Mouse (Mus musculus) small intestine, adult 2 months (tissue): ENCODE results near the gene Retnla.

Source experiments
- CTCF ChIP-seq: fragments of 200-500 bp; IDR thresholded peaks from 2 replicates; pipeline ENCODE4 v1.5.1; 2012; ENCODE audit warnings: low read depth, mild to moderate bottlenecking, control low read depth, inconsistent platforms, low read length, moderate library complexity, mixed read lengths; ENCODE audit not compliant: insufficient replicate concordance, insufficient read length; ENCODE audit errors: extremely low read depth
- POLR2A ChIP-seq: fragments of 200-500 bp; IDR thresholded peaks from 2 replicates; pipeline ENCODE4 v1.6.1; 2012; ENCODE audit warnings: low read depth, mild to moderate bottlenecking, control low read depth, inconsistent platforms, low read length, moderate library complexity

DNA sequence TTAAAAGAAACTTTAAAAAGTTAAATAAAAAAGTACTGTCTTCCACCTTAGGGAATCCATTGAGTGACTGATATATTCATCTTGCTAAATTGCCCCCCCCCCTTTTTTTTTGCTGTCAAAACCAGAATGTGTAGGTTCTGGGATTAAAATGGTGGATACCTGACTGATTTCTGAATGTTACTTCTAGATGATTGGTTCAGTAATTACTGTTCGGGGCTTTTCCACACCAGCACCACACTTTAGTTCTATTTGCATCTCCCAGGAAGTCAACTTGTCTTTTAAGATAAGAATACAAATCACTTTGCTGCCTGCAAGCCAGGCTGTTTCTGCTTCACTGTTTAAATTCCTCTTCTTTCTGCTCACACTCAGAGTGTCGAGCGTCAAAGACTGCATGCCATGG lies 44.1 kb upstream of the Retnla start:
- TF ChIP-seq CTCF: no peak
- TF ChIP-seq POLR2A: no peak
